Mouse (Mus musculus) hindbrain, postnatal 0 days (tissue): Measurements from ENCODE around the gene Jagn1. TPM values are rescaled to one million over a fixed set of nuclear protein-coding genes. Genes with fewer than 3 reads are reported as not detected.

Experiments used
- ATAC-seq: fragments of 200-750 bp; cut with Nextera tagmentation; 2 replicates; pipeline ENCODE4 v1.8.0; 2017; ENCODE audit warnings: mild to moderate bottlenecking, moderate TSS enrichment, moderate library complexity
- DNase-seq: peaks from one replicate; pipeline ENCODE4 v3.0.0-alpha.2; 2015; ENCODE audit warnings: low spot score
- H3K27ac ChIP-seq: fragments of 300-500 bp; sonication (generic); 2 replicates; pipeline ENCODE4 v1.5.1; 2014; ENCODE audit warnings: mild to moderate bottlenecking
- H3K27me3 ChIP-seq: fragments of 300-500 bp; sonication (generic); 2 replicates; pipeline ENCODE4 v1.6.1; 2014; ENCODE audit warnings: low read length, mixed read lengths; ENCODE audit not compliant: insufficient read depth
- H3K36me3 ChIP-seq: fragments of 300-500 bp; sonication (generic); 2 replicates; pipeline ENCODE4 v1.6.1; 2014; ENCODE audit warnings: low read length, mixed read lengths; ENCODE audit not compliant: insufficient read depth
- H3K4me1 ChIP-seq: fragments of 300-500 bp; sonication (generic); 2 replicates; pipeline ENCODE4 v1.6.1; 2014; ENCODE audit warnings: antibody characterized with exemption, low read length, mixed read lengths; ENCODE audit not compliant: insufficient read depth
- H3K4me2 ChIP-seq: fragments of 300-500 bp; sonication (generic); 2 replicates; pipeline ENCODE4 v1.6.1; 2014; ENCODE audit warnings: low read depth, mild to moderate bottlenecking, low read length, moderate library complexity, mixed read lengths
- H3K4me3 ChIP-seq: fragments of 300-500 bp; sonication (generic); 2 replicates; pipeline ENCODE4 v1.5.1; 2014; ENCODE audit warnings: low read length
- H3K9ac ChIP-seq: fragments of 300-500 bp; sonication (generic); replicated peaks from 2 replicates; pipeline ENCODE4 v1.6.1; 2014; ENCODE audit warnings: mild to moderate bottlenecking, low read length, moderate library complexity, mixed read lengths
- H3K9me3 ChIP-seq: fragments of 300-500 bp; sonication (generic); 2 replicates; pipeline ENCODE4 v1.6.1; 2016; ENCODE audit warnings: low read length, mixed read lengths
- CTCF ChIP-seq: IDR thresholded peaks from 2 replicates; pipeline ENCODE4 v1.5.1; 2016; ENCODE audit warnings: antibody characterized with exemption, control low read depth, low read depth
- WGBS: fragments of 180-500 bp; shearing (Covaris S2); extraction: QIAGEN DNeasy Blood & Tissue Kit; methylation state at CpG from one replicate; pipeline ENCODE4 v1.1.7; 2014; 5-methylcytosine and 5-hydroxymethylcytosine counted together
- polyA plus RNA-seq: library from polyadenylated mRNA; unstranded; fragments of >200 nt; fragmentation: Nextera tagmentation; extraction: Ambion mirVana; gene quantifications from 2 replicates; pipeline ENCODE4 v1.2.1, GENCODE M21; 2015
- total RNA-seq: library from RNA; depleted of rRNA; stranded (reverse); fragments of >200 nt; gene quantifications from 2 replicates; pipeline ENCODE4 v1.2.3, GENCODE M21; 2014; rRNA removed

Gene Jagn1
- total RNA-seq (48.6 and 57.9 TPM in 2 replicates), polyA plus RNA-seq (80.2 and 82.3 TPM in 2 replicates)

GRCm38 (mm10) chr6:113442442-113443090 lies at the start of gene Jagn1:
TSS of gene Jagn1 (plus strand) at chr6:113442569.
- ATAC-seq (peak; percentile 94), DNase-seq (peak; percentile 96)
- under 1% methylated on average over 45 of the region's 45 CpGs for WGBS
- no peaks in the 10 kb centered on the region for H3K9me3 ChIP-seq
- H3K4me2 ChIP-seq = peak within 1 kb of the TSS; percentile 95
- peak within 1 kb of the TSS; percentile 90 for H3K9ac ChIP-seq
- no peak for TF ChIP-seq CTCF
- peaks cover 6% of the 10 kb centered on the region; the same call in 1 of the 2 replicates for H3K36me3 ChIP-seq
- peak within 1 kb of the TSS; percentile 80 for H3K27ac ChIP-seq
- no peaks in the 10 kb centered on the region for H3K27me3 ChIP-seq
- peak within 1 kb of the TSS; percentile 71 for H3K4me3 ChIP-seq
- 0 out of 2 replicates have a peak, but pooled peaks cover 3% of the 10 kb centered on the region for H3K4me1 ChIP-seq

GRCm38 (mm10) chr6:113393951-113394350 lies 48.4 kb upstream of the Jagn1 start:
- Histone ChIP-seq H3K36me3 (peaks cover 13% of the 10 kb centered on the region), H3K4me2 (no peak overlapping the region), H3K9me3 (0 out of 2 replicates have a peak, but pooled peaks cover 2% of the 10 kb centered on the region), H3K4me3 (no peak overlapping the region), H3K27ac (no peak overlapping the region), H3K4me1 (no peaks in the 10 kb centered on the region), H3K27me3 (no peaks in the 10 kb centered on the region), H3K9ac (no peak overlapping the region)
- TF ChIP-seq CTCF = no peak
- ATAC-seq (no peak), DNase-seq (no peak)
- 86% methylated on average over 6 of the region's 6 CpGs for WGBS

GRCm38 (mm10) chr6:113394811-113395210 lies 47.6 kb upstream of the Jagn1 start:
- no peaks in the 10 kb centered on the region for H3K4me1 ChIP-seq
- H3K9ac ChIP-seq = no peak overlapping the region
- H3K27ac ChIP-seq = no peak overlapping the region
- 91% methylated on average over 11 of the region's 11 CpGs for WGBS
- H3K9me3 ChIP-seq = 0 out of 2 replicates have a peak, but pooled peaks cover 2% of the 10 kb centered on the region
- TF ChIP-seq CTCF = no peak
- DNase-seq = no peak
- no peaks in the 10 kb centered on the region for H3K27me3 ChIP-seq
- H3K4me2 ChIP-seq = no peak overlapping the region
- H3K36me3 ChIP-seq = peaks cover 5% of the 10 kb centered on the region
- H3K4me3 ChIP-seq = no peak overlapping the region
- ATAC-seq = no peak

GRCm38 (mm10) chr6:113395501-113395900 lies 46.9 kb upstream of the Jagn1 start:
- 0 out of 2 replicates have a peak, but pooled peaks cover 2% of the 10 kb centered on the region for H3K9me3 ChIP-seq
- no peak overlapping the region for H3K9ac ChIP-seq
- 94% methylated on average over 6 of the region's 6 CpGs for WGBS
- H3K36me3 ChIP-seq = peaks cover 3% of the 10 kb centered on the region; the same call in 1 of the 2 replicates
- DNase-seq (no peak), ATAC-seq (no peak)
- no peak overlapping the region for H3K4me2 ChIP-seq
- peak; percentile 17; the same call in 1 of the 2 replicates for TF ChIP-seq CTCF
- no peaks in the 10 kb centered on the region for H3K4me1 ChIP-seq
- no peak overlapping the region for H3K27ac ChIP-seq
- H3K27me3 ChIP-seq = no peaks in the 10 kb centered on the region
- no peak overlapping the region for H3K4me3 ChIP-seq

- no peak for TF ChIP-seq CTCF
- DNase-seq (no peak), ATAC-seq (no peak)
- Histone ChIP-seq H3K4me1 (no peaks in the 10 kb centered on the region), H3K9me3 (0 out of 2 replicates have a peak, but pooled peaks cover 2% of the 10 kb centered on the region), H3K27ac (no peak overlapping the region), H3K9ac (no peak overlapping the region), H3K4me2 (no peak overlapping the region), H3K4me3 (no peak overlapping the region), H3K27me3 (no peaks in the 10 kb centered on the region), H3K36me3 (peaks cover 3% of the 10 kb centered on the region; the same call in 1 of the 2 replicates)
- 88% methylated on average over 10 of the region's 10 CpGs for WGBS
Observed at GRCm38 (mm10) chr6:113396270-113397030, 45.9 kb upstream of the Jagn1 start.

- TF ChIP-seq CTCF = no peak
- Histone ChIP-seq H3K9ac (no peak overlapping the region), H3K36me3 (no peaks in the 10 kb centered on the region; the same call in 1 of the 2 replicates), H3K4me2 (no peak overlapping the region), H3K27me3 (no peaks in the 10 kb centered on the region), H3K4me1 (no peaks in the 10 kb centered on the region), H3K27ac (no peak overlapping the region), H3K9me3 (no peaks in the 10 kb centered on the region), H3K4me3 (no peak overlapping the region)
- DNase-seq (no peak), ATAC-seq (no peak)
- WGBS = 88% methylated on average over 13 of the region's 13 CpGs
Observed at GRCm38 (mm10) chr6:113402094-113402493, 40.3 kb upstream of the Jagn1 start.
